Mouse (Mus musculus) megakaryocyte, embryonic 14.5 days (primary cell): ENCODE measurements around the gene Mcts2. TPM values are rescaled to one million over a fixed set of nuclear protein-coding genes. Genes with fewer than 3 reads are reported as not detected.
A peak's percentile ranks its signal among the peaks of the same experiment; 100 is the strongest.

Experiments
- H3K27me3 ChIP-seq: replicated peaks from 2 replicates; pipeline ENCODE3; 2012; ENCODE audit warnings: inconsistent platforms
- H3K36me3 ChIP-seq: replicated peaks from 2 replicates; pipeline ENCODE3; 2012; ENCODE audit warnings: low read length, inconsistent platforms, mixed read lengths
- H3K4me1 ChIP-seq: 2 replicates; pipeline ENCODE4 v1.6.1; 2012; ENCODE audit warnings: inconsistent platforms
- H3K4me3 ChIP-seq: replicated peaks from 2 replicates; pipeline ENCODE3; 2012; ENCODE audit warnings: moderate library complexity, mild to moderate bottlenecking, inconsistent platforms
- H3K9me3 ChIP-seq: 2 replicates; pipeline ENCODE4 v1.6.1; 2012; ENCODE audit warnings: inconsistent platforms
- FLI1 ChIP-seq: IDR thresholded peaks from 2 replicates; pipeline ENCODE4 v1.6.1; 2012; ENCODE audit warnings: low read length, inconsistent platforms, mixed read lengths
- GATA1 ChIP-seq: IDR thresholded peaks from 3 replicates; pipeline ENCODE4 v1.6.1; 2012; ENCODE audit warnings: mixed read lengths, low read length, inconsistent platforms, borderline replicate concordance
- polyA plus RNA-seq: library from polyadenylated mRNA; stranded (reverse); fragments of >175 nt; gene quantifications from 2 replicates; pipeline ENCODE4 v1.2.3, GENCODE M21; 2012; ENCODE audit warnings: low replicate concordance; ENCODE audit not compliant: insufficient read depth

The Mcts2 gene
- polyA plus RNA-seq, 1 experiment = not detected

DNA sequence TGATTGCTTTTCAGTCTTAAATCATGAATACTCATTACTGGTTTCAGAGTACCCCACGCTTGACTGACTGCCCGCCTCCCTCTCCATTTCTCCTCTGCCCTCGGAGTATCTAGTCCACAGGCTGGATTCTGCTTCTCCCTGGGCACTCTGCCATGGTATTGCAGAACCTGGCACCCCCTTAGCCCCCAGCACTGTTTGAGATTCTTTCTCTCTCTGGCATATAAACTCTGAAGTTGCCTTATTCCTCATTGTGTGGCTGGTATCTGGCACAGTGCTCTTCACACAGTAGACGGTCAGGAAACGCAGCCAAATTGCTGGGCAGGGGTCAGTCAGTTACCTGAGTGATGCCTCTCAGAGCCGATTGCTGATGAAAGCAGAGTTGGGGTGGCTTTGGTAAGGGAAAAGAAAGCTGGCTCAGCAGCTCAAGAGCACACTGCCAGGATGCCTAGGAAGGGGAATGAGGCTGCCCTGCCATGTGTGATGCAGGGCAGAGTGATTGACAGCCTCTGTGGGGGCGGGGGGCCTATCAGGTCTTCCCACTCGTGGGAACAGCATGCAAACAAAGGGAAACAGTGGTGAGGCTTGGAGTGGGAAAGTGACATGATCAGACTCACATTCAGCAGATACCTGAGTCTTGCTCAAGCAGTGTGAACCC lies 7.0 kb upstream of the Mcts2 start:
- Histone ChIP-seq H3K36me3 (peaks cover 97% of the 10 kb centered on the region), H3K4me3 (no peak overlapping the region), H3K27me3 (no peaks in the 10 kb centered on the region), H3K9me3 (no peaks in the 10 kb centered on the region), H3K4me1 (peaks cover 88% of the 10 kb centered on the region)
- TF ChIP-seq GATA1 (no peak), FLI1 (no peak)

DNA sequence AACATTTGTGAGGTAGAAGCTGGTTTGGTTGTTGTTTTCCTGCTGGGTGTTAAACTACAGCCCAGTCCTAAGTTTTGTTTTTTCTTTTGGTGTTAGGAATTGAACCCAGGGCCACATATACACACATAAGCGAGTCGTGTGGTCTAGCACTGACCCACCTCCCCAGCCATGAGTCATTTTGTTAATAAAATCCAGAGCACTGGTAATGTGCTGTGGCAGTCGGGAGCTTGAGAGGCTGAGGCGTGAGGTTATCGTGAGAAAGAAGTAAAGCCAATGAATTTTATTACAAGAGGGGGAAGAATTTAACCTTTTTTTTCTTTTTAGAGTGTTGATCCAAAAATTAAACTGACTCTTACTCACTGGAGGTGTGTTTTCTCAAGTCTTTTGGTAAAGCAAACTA lies 3.7 kb upstream of the Mcts2 start:
- H3K9me3 ChIP-seq = no peaks in the 10 kb centered on the region
- H3K4me1 ChIP-seq = peaks cover 64% of the 10 kb centered on the region
- no peak for TF ChIP-seq FLI1
- no peak for TF ChIP-seq GATA1
- H3K27me3 ChIP-seq = no peaks in the 10 kb centered on the region
- H3K36me3 ChIP-seq = peaks cover 98% of the 10 kb centered on the region
- H3K4me3 ChIP-seq = peak overlapping the region; percentile 53

- no peaks in the 10 kb centered on the region for H3K27me3 ChIP-seq
- no peaks in the 10 kb centered on the region for H3K9me3 ChIP-seq
- peaks cover 98% of the 10 kb centered on the region for H3K36me3 ChIP-seq
- no peak overlapping the region for H3K4me3 ChIP-seq
- H3K4me1 ChIP-seq = peaks cover 34% of the 10 kb centered on the region
- no peak for TF ChIP-seq GATA1
- TF ChIP-seq FLI1 = no peak
Observed at GRCm38 (mm10) chr2:152686399-152686798, 436 bp upstream of the Mcts2 start.

DNA sequence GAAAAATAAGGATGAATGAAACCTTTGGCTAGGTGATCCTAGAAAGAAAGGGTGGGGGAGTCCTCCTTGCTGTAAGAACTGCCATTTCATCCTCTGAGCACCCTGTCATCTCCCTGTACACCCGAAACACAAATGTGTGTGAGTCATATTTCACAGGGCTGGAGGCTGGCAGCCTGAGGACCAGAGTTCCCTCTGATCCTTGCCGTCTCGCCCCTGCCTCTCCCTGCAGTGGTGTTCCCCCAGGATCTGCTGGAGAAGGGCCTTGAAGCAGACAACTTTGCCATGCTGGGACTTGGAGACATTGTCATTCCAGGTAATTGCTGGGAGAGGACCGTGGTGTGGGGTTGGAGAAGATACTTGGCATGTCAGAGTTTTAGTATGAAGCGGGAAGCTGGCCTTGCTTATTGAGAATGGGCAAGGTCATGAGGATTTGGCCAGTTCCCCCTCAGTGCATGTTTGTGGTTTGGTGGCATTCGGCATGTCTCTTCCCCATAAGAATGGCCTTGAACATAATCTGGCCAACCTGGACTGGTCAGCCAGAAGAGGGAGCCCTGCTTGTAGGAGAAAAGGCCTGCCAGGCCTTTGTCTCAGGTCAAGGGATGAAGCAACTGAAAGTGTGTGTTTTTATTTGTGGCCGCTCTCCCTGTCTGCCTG lies 4.9 kb downstream of the Mcts2 start:
- Histone ChIP-seq H3K4me1 (peaks cover 31% of the 10 kb centered on the region), H3K36me3 (peaks cover 94% of the 10 kb centered on the region), H3K4me3 (no peak overlapping the region), H3K9me3 (no peaks in the 10 kb centered on the region), H3K27me3 (no peaks in the 10 kb centered on the region)
- TF ChIP-seq FLI1 (no peak), GATA1 (no peak)

- H3K27me3 ChIP-seq = no peaks in the 10 kb centered on the region
- H3K9me3 ChIP-seq = no peaks in the 10 kb centered on the region
- no peak for TF ChIP-seq GATA1
- no peak for TF ChIP-seq FLI1
- H3K4me1 ChIP-seq = peaks cover 40% of the 10 kb centered on the region
- peak overlapping the region; percentile 23 for H3K4me3 ChIP-seq
- peaks cover 93% of the 10 kb centered on the region for H3K36me3 ChIP-seq
Observed at GRCm38 (mm10) chr2:152693233-152693632, 6.4 kb downstream of the Mcts2 start.

GRCm38 (mm10) chr2:152693735-152694134 lies 6.9 kb downstream of the Mcts2 start:
- no peaks in the 10 kb centered on the region for H3K27me3 ChIP-seq
- no peak for TF ChIP-seq GATA1
- no peak for TF ChIP-seq FLI1
- H3K4me1 ChIP-seq = peaks cover 40% of the 10 kb centered on the region
- H3K9me3 ChIP-seq = no peaks in the 10 kb centered on the region
- H3K36me3 ChIP-seq = peaks cover 93% of the 10 kb centered on the region
- peak overlapping the region; percentile 23 for H3K4me3 ChIP-seq

DNA sequence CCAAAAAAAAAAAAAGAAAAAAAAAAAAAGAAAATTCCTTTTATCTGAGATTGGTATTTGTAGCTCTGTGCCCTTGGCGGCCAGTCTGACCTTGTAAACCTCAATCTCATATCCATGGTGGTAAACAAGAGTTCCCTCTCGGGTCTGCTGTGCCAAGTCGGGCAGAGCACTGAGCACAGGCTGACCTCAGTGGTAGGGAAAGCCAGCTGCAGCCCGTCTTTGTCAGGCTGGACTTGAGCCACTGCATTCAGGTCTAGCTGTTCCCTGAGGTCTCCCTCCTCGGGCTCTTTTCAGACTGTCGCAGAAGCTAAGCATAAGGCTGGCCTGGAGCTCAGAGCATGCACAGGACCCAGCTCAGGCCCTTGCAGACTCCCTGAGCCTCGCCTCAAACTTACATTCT lies 7.9 kb downstream of the Mcts2 start:
- Histone ChIP-seq H3K4me1 (peaks cover 40% of the 10 kb centered on the region), H3K4me3 (no peak overlapping the region), H3K9me3 (no peaks in the 10 kb centered on the region), H3K27me3 (no peaks in the 10 kb centered on the region), H3K36me3 (peaks cover 93% of the 10 kb centered on the region)
- TF ChIP-seq GATA1 (no peak), FLI1 (no peak)

DNA sequence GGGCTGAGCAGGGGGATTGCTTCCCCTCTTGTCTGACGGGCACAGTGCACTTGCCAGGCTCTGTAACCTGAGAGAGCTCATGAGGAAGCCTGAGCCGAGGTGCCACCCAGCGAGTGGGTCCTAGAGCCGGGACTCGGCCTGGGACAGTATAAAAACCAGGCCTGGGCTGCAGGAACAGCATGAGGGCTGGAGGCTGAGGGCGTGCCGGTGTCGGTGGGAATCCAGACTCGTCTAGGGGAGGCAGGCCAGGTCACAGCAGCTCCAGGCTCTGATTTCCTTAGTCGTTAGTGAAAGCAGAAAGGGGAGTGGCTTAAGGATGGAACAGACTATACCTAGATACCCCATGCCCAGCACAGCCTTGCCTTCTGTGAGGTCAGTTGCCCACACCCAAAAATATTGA lies 9.2 kb downstream of the Mcts2 start:
- Histone ChIP-seq H3K4me1 (peaks cover 40% of the 10 kb centered on the region), H3K9me3 (peaks cover 3% of the 10 kb centered on the region), H3K4me3 (no peak overlapping the region), H3K27me3 (no peaks in the 10 kb centered on the region), H3K36me3 (peaks cover 93% of the 10 kb centered on the region)
- TF ChIP-seq GATA1 (no peak), FLI1 (no peak)

GRCm38 (mm10) chr2:152696476-152697164 lies 9.8 kb downstream of the Mcts2 start:
- TF ChIP-seq GATA1 (no peak), FLI1 (no peak)
- H3K4me1 ChIP-seq = peaks cover 40% of the 10 kb centered on the region

DNA sequence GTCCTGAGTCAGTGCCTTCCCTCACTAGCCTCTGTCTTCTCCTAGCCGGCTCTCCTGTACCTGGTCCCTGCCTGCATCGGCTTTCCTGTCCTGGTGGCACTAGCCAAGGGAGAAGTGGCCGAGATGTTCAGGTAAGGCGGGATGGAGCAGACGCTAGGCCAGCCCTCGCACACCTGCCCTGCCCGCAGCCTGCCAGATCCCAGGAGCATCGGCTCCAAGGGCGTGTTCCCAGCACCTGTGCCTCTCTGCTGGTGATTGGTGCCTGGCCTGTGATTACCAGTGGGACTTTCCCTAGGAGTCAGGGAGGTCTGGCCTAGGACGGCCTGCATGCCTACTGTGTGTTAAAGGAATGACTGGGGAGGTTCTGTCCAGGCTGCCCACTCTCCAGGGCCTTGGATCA lies 13.3 kb downstream of the Mcts2 start:
- Histone ChIP-seq H3K36me3 (peaks cover 99% of the 10 kb centered on the region), H3K27me3 (no peaks in the 10 kb centered on the region), H3K4me3 (no peak overlapping the region), H3K9me3 (peaks cover 4% of the 10 kb centered on the region), H3K4me1 (peaks cover 31% of the 10 kb centered on the region)
- TF ChIP-seq GATA1 (no peak), FLI1 (no peak)

More at GRCm38 (mm10) chr2:152696476-152697164, 9.8 kb downstream of the Mcts2 start:
- Histone ChIP-seq H3K4me3 (no peak overlapping the region), H3K36me3 (peaks cover 93% of the 10 kb centered on the region), H3K27me3 (no peaks in the 10 kb centered on the region), H3K9me3 (peaks cover 4% of the 10 kb centered on the region)
